8 mouse cellular contexts compared by ENCODE assay signal in the genomic region with DNA sequence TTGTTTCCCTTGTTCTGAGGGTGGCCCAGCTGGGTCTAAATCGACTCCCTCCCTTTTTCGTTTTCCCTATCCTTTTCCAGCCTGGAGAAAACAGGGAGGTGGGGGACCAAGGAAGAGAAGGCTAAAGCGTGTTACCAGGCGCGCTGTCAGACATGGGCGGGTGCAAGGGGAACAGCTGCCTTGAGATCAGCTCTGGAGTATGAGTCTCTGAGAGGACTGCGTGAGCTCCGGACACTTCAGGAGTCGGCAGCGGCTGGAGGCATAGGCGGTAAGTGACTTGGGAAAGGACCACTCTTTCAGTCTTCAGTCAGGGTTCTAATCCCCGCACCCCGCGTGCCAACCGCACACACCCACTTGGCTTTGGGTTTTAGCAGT.
DNase-seq lines count a peak whose midpoint lies in the region; ATAC-seq and TF ChIP-seq lines count a peak whose summit lies in the region.

No protein-coding gene starts in this region.

- peak overlapping the region; percentile 70 for H3K4me2 ChIP-seq in heart, embryonic 16.5 days (ENCODE audit: low read depth, low read length)
- peak overlapping the region; percentile 86 for H3K4me2 ChIP-seq in liver, embryonic 11.5 days
- peak overlapping the region; percentile 60 for H3K4me2 ChIP-seq in midbrain, embryonic 15.5 days

- peaks cover 2% of the 10 kb centered on the region; the same call in 1 of the 2 replicates for H3K27me3 ChIP-seq in heart, embryonic 16.5 days (ENCODE audit: control insufficient read depth, insufficient read depth, low read length)
- H3K27me3 ChIP-seq in liver, embryonic 11.5 days (replicated peaks; ENCODE audit: control insufficient read depth, insufficient read depth, low read length) = peaks cover 4% of the 10 kb centered on the region; the same call in 1 of the 2 replicates
- H3K27me3 ChIP-seq in midbrain, embryonic 15.5 days (replicated peaks) = no peaks in the 10 kb centered on the region

- peak; percentile 36 for ATAC-seq in common myeloid progenitor, adult 5-6 weeks (replicated peaks; ENCODE audit: low read depth, poor library complexity, severe bottlenecking)
- ATAC-seq in heart, embryonic 16.5 days (replicated peaks; ENCODE audit: extremely low read depth, insufficient read depth, low FRiP score) = no peak
- ATAC-seq in liver, embryonic 11.5 days (replicated peaks; ENCODE audit: low FRiP score) = 0 out of 2 replicates have a peak, but pooled peaks have one; percentile 37
- peak; percentile 87 for ATAC-seq in midbrain, embryonic 15.5 days (replicated peaks)

- DNase-seq in gastrocnemius, adult 2 months = no peak
- DNase-seq in gastrocnemius, postnatal 25 days = no peak
- DNase-seq in CD4-positive, CD25-positive, alpha-beta regulatory T cell, adult 2 months (ENCODE audit: low read depth, low spot score) = peak; percentile 17
- DNase-seq in liver, embryonic 11.5 days (ENCODE audit: low spot score) = no peak
- DNase-seq in adipocyte (ENCODE audit: low spot score) = no peak

- H3K27ac ChIP-seq in gastrocnemius, adult 2 months = peak overlapping the region; percentile 43
- peak overlapping the region; percentile 6 for H3K27ac ChIP-seq in heart, embryonic 16.5 days (ENCODE audit: low read length)
- no peak overlapping the region for H3K27ac ChIP-seq in liver, embryonic 11.5 days (ENCODE audit: low read depth, low read length)
- H3K27ac ChIP-seq in midbrain, embryonic 15.5 days = peak overlapping the region; percentile 66

- H3K9me3 ChIP-seq in heart, embryonic 16.5 days (replicated peaks; ENCODE audit: control insufficient read depth, low read length) = no peaks in the 10 kb centered on the region
- H3K9me3 ChIP-seq in liver, embryonic 11.5 days (ENCODE audit: control insufficient read depth, low read length) = no peaks in the 10 kb centered on the region
- no peaks in the 10 kb centered on the region for H3K9me3 ChIP-seq in midbrain, embryonic 15.5 days

- no peaks in the 10 kb centered on the region for H3K36me3 ChIP-seq in heart, embryonic 16.5 days (ENCODE audit: control insufficient read depth, insufficient read depth)
- no peaks in the 10 kb centered on the region for H3K36me3 ChIP-seq in liver, embryonic 11.5 days (ENCODE audit: control insufficient read depth, insufficient read depth, low read length)
- H3K36me3 ChIP-seq in midbrain, embryonic 15.5 days (replicated peaks) = no peaks in the 10 kb centered on the region

- no peak for TF ChIP-seq CTCF in gastrocnemius, adult 2 months (IDR thresholded peaks at IDR 0.05)

- peak overlapping the region; percentile 78 for H3K4me3 ChIP-seq in gastrocnemius, adult 2 months
- peak overlapping the region; percentile 53 for H3K4me3 ChIP-seq in heart, embryonic 16.5 days (ENCODE audit: low read length)
- peak overlapping the region; percentile 51 for H3K4me3 ChIP-seq in liver, embryonic 11.5 days (ENCODE audit: low read depth, low read length)
- H3K4me3 ChIP-seq in midbrain, embryonic 15.5 days = peak overlapping the region; percentile 48

- H3K4me1 ChIP-seq in heart, embryonic 16.5 days (ENCODE audit: control insufficient read depth, insufficient read depth, low read length) = peaks cover 3% of the 10 kb centered on the region; the same call in 1 of the 2 replicates
- H3K4me1 ChIP-seq in liver, embryonic 11.5 days (replicated peaks; ENCODE audit: control insufficient read depth, insufficient read depth, low read length) = no peaks in the 10 kb centered on the region
- peaks cover 3% of the 10 kb centered on the region; the same call in 1 of the 2 replicates for H3K4me1 ChIP-seq in midbrain, embryonic 15.5 days

- H3K9ac ChIP-seq in heart, embryonic 16.5 days (ENCODE audit: low read length) = peak overlapping the region; percentile 14
- H3K9ac ChIP-seq in liver, embryonic 11.5 days (ENCODE audit: low read depth, low read length) = peak overlapping the region; percentile 3; the same call in 1 of the 2 replicates
- H3K9ac ChIP-seq in midbrain, embryonic 15.5 days = peak overlapping the region; percentile 49

- intact Hi-C loops in gastrocnemius, adult 2 months (cut with DNase I) = loop anchor here (10.0 kb wide), 1 partner anchor 205 kb away; no protein-coding TSS in a partner anchor

- 5% methylated on average over 15 of the region's 15 CpGs for WGBS in heart, embryonic 16.5 days
- 18% methylated on average over 15 of the region's 15 CpGs for WGBS in liver, embryonic 11.5 days
- WGBS in midbrain, embryonic 15.5 days = 13% methylated on average over 15 of the region's 15 CpGs
